Mouse (Mus musculus): ENCODE data around the gene Dnpep. TPM values are rescaled to one million over a fixed set of nuclear protein-coding genes. Genes with fewer than 3 reads are reported as not detected.

The Dnpep gene
- polyA plus RNA-seq, 1 experiment from 2014 or later: 87.0 TPM

DNA sequence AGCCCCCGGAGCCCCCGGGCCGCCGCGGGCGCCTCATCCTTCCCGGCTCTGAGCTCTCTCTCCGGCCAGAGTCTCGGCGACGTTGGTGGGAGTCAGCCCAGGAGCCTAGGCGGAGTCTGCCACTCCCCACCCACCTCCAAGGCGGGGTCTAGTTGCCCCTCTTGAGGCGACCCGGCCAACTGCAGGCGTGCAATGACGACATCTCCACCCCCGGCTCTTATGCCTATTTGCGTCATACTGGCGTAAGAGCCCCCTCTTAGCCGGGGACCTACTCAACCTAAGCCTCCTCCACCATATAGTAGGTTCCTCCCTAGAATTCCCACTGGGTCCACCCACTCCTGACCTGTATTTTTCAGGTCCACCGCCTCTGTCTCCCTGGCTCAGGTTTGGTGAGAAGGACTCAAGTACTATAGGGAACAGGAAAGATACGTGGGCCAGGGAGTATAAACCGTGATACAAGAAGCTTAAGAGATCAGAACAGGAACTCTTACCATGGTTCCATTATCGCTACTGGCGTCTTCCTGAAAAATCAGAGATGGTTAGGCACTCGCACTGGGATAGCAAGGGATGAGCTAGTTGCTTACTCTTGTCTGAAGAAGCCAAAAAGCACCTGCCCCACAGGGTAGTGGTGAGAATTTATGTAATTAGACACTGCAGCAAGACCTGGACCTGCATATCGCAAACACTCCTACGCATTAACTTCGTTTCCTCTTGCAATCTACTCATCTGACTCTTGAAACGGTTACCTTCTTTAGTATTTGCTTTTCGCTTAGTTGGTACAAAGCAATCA lies 53.5 kb downstream of the Dnpep start, which contains the start of gene Ptprn:
Gene Ptprn (minus strand): TSS at position 412 of the 790 bp plus-strand sequence.
- DNase-seq (ENCODE audit: low spot score): no peak

DNA sequence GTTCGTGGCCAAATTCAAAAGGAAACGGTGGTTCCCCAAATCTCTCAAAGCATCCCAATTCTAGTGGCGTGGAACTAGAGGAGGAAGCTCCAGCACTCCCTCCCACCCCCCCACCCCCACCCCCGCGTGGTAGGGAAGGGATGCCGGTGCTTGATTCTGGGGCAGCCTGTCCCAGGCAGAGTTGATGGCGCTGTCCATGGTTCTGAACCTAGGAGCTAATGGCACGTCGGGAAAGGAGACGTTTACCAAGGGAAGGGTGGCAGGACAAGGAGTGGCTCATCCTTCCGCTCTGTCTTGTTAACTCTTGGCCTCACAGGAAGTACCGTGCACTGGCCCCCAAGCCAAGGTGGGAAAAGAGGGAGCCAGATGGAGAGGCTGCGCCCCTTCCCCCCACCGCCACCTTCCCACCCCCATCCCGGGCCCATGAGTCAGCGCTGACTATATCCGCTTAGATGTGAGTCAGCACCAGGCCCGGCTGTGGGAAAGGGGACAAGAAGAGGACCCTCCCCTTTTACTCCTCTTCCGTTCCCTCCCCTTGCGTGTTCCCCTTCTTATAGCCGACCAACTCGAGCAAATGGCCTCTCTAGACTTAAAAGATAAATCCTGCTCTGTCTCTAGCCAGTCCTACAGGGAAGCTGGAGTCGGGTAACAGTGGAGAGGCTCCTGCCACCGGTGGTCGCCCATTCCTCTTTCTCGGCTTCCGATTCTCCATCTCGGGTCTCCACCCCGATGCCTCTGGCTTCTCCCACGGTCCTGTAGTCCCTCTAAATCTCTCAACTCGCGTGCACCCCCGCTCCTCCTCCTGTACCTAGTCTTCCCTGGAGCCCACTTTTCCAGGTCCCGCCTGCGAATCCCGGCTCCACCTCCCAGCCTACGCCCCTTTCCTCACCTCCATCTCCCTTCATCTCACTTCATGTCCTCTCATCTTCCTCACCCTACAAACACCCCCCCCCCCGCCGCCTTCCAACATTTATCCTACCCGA lies 54.5 kb downstream of the Dnpep start:
- DNase-seq (ENCODE audit: low spot score): peak; percentile 62

DNA sequence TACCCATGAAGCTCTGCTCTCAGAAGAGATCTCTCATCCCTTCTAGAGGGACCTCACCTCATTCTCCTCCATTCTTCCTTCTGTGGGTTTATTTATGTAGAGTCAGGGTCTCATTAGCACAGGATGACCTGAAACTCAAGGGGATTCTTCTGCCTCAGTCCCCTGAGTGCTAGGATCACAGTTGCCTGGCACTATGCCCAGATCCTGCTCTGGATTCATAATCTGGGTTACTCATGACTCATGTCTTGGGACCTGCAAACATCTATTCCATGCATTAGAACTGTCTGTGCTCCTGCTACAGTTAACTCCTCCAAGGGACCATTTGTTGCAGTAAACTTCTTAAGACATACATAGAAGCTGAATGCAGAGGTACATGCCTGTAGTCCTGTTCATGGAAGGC lies 56.5 kb downstream of the Dnpep start:
- no peak for DNase-seq (ENCODE audit: low spot score)

Other genes starting within 250 kb of the Dnpep start
- gene Nhej1, start 192.8 kb downstream of the Dnpep start, polyA plus RNA-seq (2015; fragmentation: Nextera tagmentation; extraction: Ambion mirVana): 14.6 and 15.7 TPM in 2 replicates
- 0.20 and 0.41 TPM in 2 replicates for gene Slc23a3, start 184.1 kb downstream of the Dnpep start, polyA plus RNA-seq (2015; fragmentation: Nextera tagmentation; extraction: Ambion mirVana)
- 74.5 and 79.4 TPM in 2 replicates for gene Cnppd1, start 175.3 kb downstream of the Dnpep start, polyA plus RNA-seq (2015; fragmentation: Nextera tagmentation; extraction: Ambion mirVana)
- 41.8 and 43.7 TPM in 2 replicates for gene Retreg2, start 175.2 kb downstream of the Dnpep start, polyA plus RNA-seq (2015; fragmentation: Nextera tagmentation; extraction: Ambion mirVana)
- 47.8 and 48.6 TPM in 2 replicates for gene Zfand2b, start 149.3 kb downstream of the Dnpep start, polyA plus RNA-seq (2015; fragmentation: Nextera tagmentation; extraction: Ambion mirVana)
- gene Abcb6, start 137.6 kb downstream of the Dnpep start, polyA plus RNA-seq (2015; fragmentation: Nextera tagmentation; extraction: Ambion mirVana): 9.4 and 11.4 TPM in 2 replicates
- gene Ankzf1, start 125.8 kb downstream of the Dnpep start, polyA plus RNA-seq (2015; fragmentation: Nextera tagmentation; extraction: Ambion mirVana): 16.0 and 17.7 TPM in 2 replicates
- 12.7 and 14.3 TPM in 2 replicates for gene Atg9a, start 125.8 kb downstream of the Dnpep start, polyA plus RNA-seq (2015; fragmentation: Nextera tagmentation; extraction: Ambion mirVana)
- gene Glb1l, start 107.2 kb downstream of the Dnpep start, polyA plus RNA-seq (2015; fragmentation: Nextera tagmentation; extraction: Ambion mirVana): 10.9 and 11.3 TPM in 2 replicates
- gene Stk16, start 107.2 kb downstream of the Dnpep start, polyA plus RNA-seq (2015; fragmentation: Nextera tagmentation; extraction: Ambion mirVana): 114 and 120 TPM in 2 replicates
- 170 and 193 TPM in 2 replicates for gene Tuba4a, start 98.1 kb downstream of the Dnpep start, polyA plus RNA-seq (2015; fragmentation: Nextera tagmentation; extraction: Ambion mirVana)
- 0.78 and 0.96 TPM in 2 replicates for gene A630095N17Rik, start 85.9 kb downstream of the Dnpep start, polyA plus RNA-seq (2015; fragmentation: Nextera tagmentation; extraction: Ambion mirVana)
- gene Dnajb2, start 81.6 kb downstream of the Dnpep start, polyA plus RNA-seq (2015; fragmentation: Nextera tagmentation; extraction: Ambion mirVana): 14.2 and 14.7 TPM in 2 replicates
- 0.98 and 1.1 TPM in 2 replicates for gene Ptprn, start 53.5 kb downstream of the Dnpep start, polyA plus RNA-seq (2015; fragmentation: Nextera tagmentation; extraction: Ambion mirVana)
- 1.5 and 1.7 TPM in 2 replicates for gene Resp18, start 39.6 kb downstream of the Dnpep start, polyA plus RNA-seq (2015; fragmentation: Nextera tagmentation; extraction: Ambion mirVana)
- 6.0 and 7.4 TPM in 2 replicates for gene Des, start 42.3 kb upstream of the Dnpep start, polyA plus RNA-seq (2015; fragmentation: Nextera tagmentation; extraction: Ambion mirVana)
- 1.6 and 1.8 TPM in 2 replicates for gene Speg, start 57.3 kb upstream of the Dnpep start, polyA plus RNA-seq (2015; fragmentation: Nextera tagmentation; extraction: Ambion mirVana)
- gene Gmppa, start 117.9 kb upstream of the Dnpep start, polyA plus RNA-seq (2015; fragmentation: Nextera tagmentation; extraction: Ambion mirVana): 51.4 and 58.5 TPM in 2 replicates
- not detected in 2 replicates for gene Asic4, start 132.4 kb upstream of the Dnpep start, polyA plus RNA-seq (2015; fragmentation: Nextera tagmentation; extraction: Ambion mirVana)
- gene Chpf, start 161.3 kb upstream of the Dnpep start, polyA plus RNA-seq (2015; fragmentation: Nextera tagmentation; extraction: Ambion mirVana): 10.7 and 11.4 TPM in 2 replicates
- 0.30 and 0.39 TPM in 2 replicates for gene Tmem198, start 161.5 kb upstream of the Dnpep start, polyA plus RNA-seq (2015; fragmentation: Nextera tagmentation; extraction: Ambion mirVana)
- 9.9 and 10.2 TPM in 2 replicates for gene Obsl1, start 188.5 kb upstream of the Dnpep start, polyA plus RNA-seq (2015; fragmentation: Nextera tagmentation; extraction: Ambion mirVana)
- 1.7 TPM in 2 replicates for gene Inha, start 189.1 kb upstream of the Dnpep start, polyA plus RNA-seq (2015; fragmentation: Nextera tagmentation; extraction: Ambion mirVana)
- 13.1 and 14.4 TPM in 2 replicates for gene Stk11ip, start 203.5 kb upstream of the Dnpep start, polyA plus RNA-seq (2015; fragmentation: Nextera tagmentation; extraction: Ambion mirVana)
- 1.2 and 1.6 TPM in 2 replicates for gene Slc4a3, start 228.3 kb upstream of the Dnpep start, polyA plus RNA-seq (2015; fragmentation: Nextera tagmentation; extraction: Ambion mirVana)